Mouse (Mus musculus) myocyte (in vitro differentiated cells): Measurements from ENCODE around the gene Ghrl.
A peak's percentile ranks its signal among the peaks of the same experiment; 100 is the strongest.

Experiments
- CEBPB ChIP-seq: IDR thresholded peaks from 2 replicates; pipeline ENCODE4 v1.6.1; 2011; ENCODE audit warnings: mild to moderate bottlenecking, moderate library complexity; ENCODE audit not compliant: poor library complexity, insufficient read depth, severe bottlenecking
- E2F4 ChIP-seq: IDR thresholded peaks from one replicate; pipeline ENCODE4 v1.6.1; 2011; ENCODE audit warnings: mild to moderate bottlenecking, control low read depth, moderate library complexity; ENCODE audit not compliant: insufficient read depth
- MAX ChIP-seq: IDR thresholded peaks from one replicate; pipeline ENCODE4 v1.6.1; 2011; ENCODE audit warnings: low read depth, mild to moderate bottlenecking, control low read depth
- MYOD1 ChIP-seq, 3 experiments: IDR thresholded peaks; one replicate each; pipeline ENCODE4 v1.6.1; 2011; ENCODE audit warnings: control low read depth in 2 of 3, low read depth in 2 of 3, mild to moderate bottlenecking in 2 of 3, moderate library complexity in 1 of 3; ENCODE audit not compliant: insufficient read length in 2 of 3, control insufficient read depth in 1 of 3
- MYOG ChIP-seq, 3 experiments: IDR thresholded peaks; one replicate each; pipeline ENCODE4 v1.6.1; 2011; ENCODE audit warnings: control low read depth in 2 of 3, low read depth in 2 of 3, mild to moderate bottlenecking in 2 of 3; ENCODE audit not compliant: insufficient read length in 2 of 3, control insufficient read depth in 1 of 3, insufficient read depth in 1 of 3
- POLR2A ChIP-seq: IDR thresholded peaks from one replicate; pipeline ENCODE4 v1.6.1; 2011; ENCODE audit warnings: low read depth, mild to moderate bottlenecking, control low read depth, moderate library complexity; ENCODE audit not compliant: insufficient read length
- POLR2AphosphoS2 ChIP-seq: IDR thresholded peaks from one replicate; pipeline ENCODE4 v1.6.1; 2011; ENCODE audit warnings: low read depth, control low read depth; ENCODE audit not compliant: insufficient read length
- REST ChIP-seq: IDR thresholded peaks from one replicate; pipeline ENCODE4 v1.6.1; 2011; ENCODE audit warnings: mild to moderate bottlenecking, control low read depth, moderate library complexity; ENCODE audit not compliant: insufficient read depth, insufficient read length
- SRF ChIP-seq: IDR thresholded peaks from one replicate; pipeline ENCODE4 v1.6.1; 2011; ENCODE audit warnings: low read depth; ENCODE audit not compliant: control insufficient read depth, insufficient read length
- TCF12 ChIP-seq: IDR thresholded peaks from one replicate; pipeline ENCODE4 v1.6.1; 2011; ENCODE audit warnings: mild to moderate bottlenecking, control low read depth; ENCODE audit not compliant: poor library complexity, insufficient read depth, severe bottlenecking
- TCF3 ChIP-seq: IDR thresholded peaks from one replicate; pipeline ENCODE4 v1.6.1; 2011; ENCODE audit warnings: low read depth, control low read depth; ENCODE audit not compliant: insufficient read length
- USF1 ChIP-seq: IDR thresholded peaks from one replicate; pipeline ENCODE4 v1.6.1; 2011; ENCODE audit warnings: low read depth, mild to moderate bottlenecking, control low read depth, moderate library complexity

DNA sequence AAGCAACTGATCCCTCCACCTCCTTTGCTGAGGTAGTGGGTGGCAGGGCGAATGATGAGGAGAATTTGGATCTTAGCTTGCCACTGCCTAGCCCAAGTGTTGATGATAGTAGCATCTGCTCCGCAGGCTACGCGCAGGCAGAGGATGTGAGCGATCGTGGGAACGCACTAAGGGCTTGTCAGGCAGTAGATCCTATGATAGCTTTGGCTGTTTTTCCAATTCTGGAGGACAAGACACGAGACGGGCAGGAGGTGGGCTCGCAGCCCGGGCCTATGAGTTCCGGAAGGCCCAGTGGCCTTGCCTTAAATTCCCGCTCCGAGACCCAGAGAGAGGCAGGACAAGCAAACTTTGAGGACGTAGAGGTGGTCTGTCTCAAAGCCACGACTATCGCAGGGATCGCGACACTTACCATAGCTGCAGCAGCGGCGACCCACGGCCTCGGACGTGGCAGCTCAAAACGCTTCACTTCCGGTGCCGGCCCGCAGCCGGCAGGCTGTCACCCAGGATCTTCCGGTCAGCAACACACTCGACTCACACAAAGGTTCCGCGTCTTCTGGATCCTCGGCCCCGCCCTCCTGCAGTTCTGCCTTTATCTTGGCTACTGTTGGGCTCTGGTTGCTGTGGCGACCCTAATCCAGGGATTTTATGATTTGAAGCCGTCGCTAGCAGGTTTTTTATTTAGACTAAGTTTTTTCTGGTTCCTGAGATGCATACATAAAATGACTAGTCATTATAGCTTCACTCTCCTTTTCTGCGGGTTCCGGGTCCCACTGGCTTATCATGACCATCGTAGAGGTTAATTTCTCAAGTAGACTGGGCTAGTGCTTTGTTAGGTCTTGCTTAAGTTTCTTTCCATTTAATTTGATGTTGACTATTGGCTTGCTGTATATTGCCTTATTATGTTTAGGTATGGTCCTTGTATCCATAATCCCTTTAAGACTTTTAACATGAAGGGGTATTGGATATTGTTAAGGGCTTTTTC, 20.8 kb upstream of the Ghrl start, which contains the start of gene Sec13:
- TF ChIP-seq POLR2A (peak; percentile 94), MYOG (IDR thresholded peaks at IDR 0.05; ENCODE audit: control insufficient read depth in 1 of 3, insufficient read depth in 1 of 3, insufficient read length in 2 of 3, low read depth in 2 of 3) (peak; percentile 24 to 73 (median 49)), USF1 (no peak), E2F4 (no peak), MAX (no peak), SRF (peak; percentile 34), TCF12 (no peak), POLR2AphosphoS2 (peak; percentile 96), MYOD1 (IDR thresholded peaks at IDR 0.05; ENCODE audit: control insufficient read depth in 1 of 3, insufficient read length in 2 of 3, low read depth in 2 of 3) (peak in 2 of 3 experiments; percentile 8 to 42), CEBPB (no peak), TCF3 (no peak), REST (no peak)
